Mouse (Mus musculus) intestine, embryonic 15.5 days (tissue): ENCODE data around the gene 1700025G04Rik. TPM values are rescaled to one million over a fixed set of nuclear protein-coding genes. Genes with fewer than 3 reads are reported as not detected.

Experiments
- ATAC-seq: fragments of 200-750 bp; cut with Nextera tagmentation; 2 replicates; pipeline ENCODE4 v1.8.0; 2017; ENCODE audit warnings: moderate TSS enrichment, moderate library complexity
- H3K27ac ChIP-seq: fragments of 300-500 bp; sonication (generic); 2 replicates; pipeline ENCODE4 v1.5.1; 2015; ENCODE audit warnings: mild to moderate bottlenecking, inconsistent platforms
- H3K27me3 ChIP-seq: fragments of 300-500 bp; sonication (generic); replicated peaks from 2 replicates; pipeline ENCODE4 v1.6.1; 2015; ENCODE audit warnings: inconsistent platforms
- H3K36me3 ChIP-seq: fragments of 300-500 bp; sonication (generic); 2 replicates; pipeline ENCODE4 v1.6.1; 2015; ENCODE audit warnings: inconsistent platforms
- H3K4me1 ChIP-seq: fragments of 300-500 bp; sonication (generic); replicated peaks from 2 replicates; pipeline ENCODE4 v1.6.1; 2015; ENCODE audit warnings: inconsistent platforms
- H3K4me2 ChIP-seq: fragments of 300-500 bp; sonication (generic); replicated peaks from 2 replicates; pipeline ENCODE4 v1.6.1; 2015; ENCODE audit warnings: mild to moderate bottlenecking, inconsistent platforms
- H3K4me3 ChIP-seq: fragments of 300-500 bp; sonication (generic); replicated peaks from 2 replicates; pipeline ENCODE4 v1.5.1; 2015; ENCODE audit warnings: inconsistent platforms
- H3K9ac ChIP-seq: fragments of 300-500 bp; sonication (generic); 2 replicates; pipeline ENCODE4 v1.6.1; 2015; ENCODE audit warnings: inconsistent platforms
- H3K9me3 ChIP-seq: fragments of 300-500 bp; sonication (generic); 2 replicates; pipeline ENCODE4 v1.6.1; 2016; ENCODE audit warnings: inconsistent platforms
- WGBS: fragments of 180-500 bp; shearing (Covaris S2); methylation state at CpG from one replicate; pipeline ENCODE4 v1.1.7; 2015; 5-methylcytosine and 5-hydroxymethylcytosine counted together
- polyA plus RNA-seq: library from polyadenylated mRNA; unstranded; fragments of >200 nt; fragmentation: Nextera tagmentation; extraction: Ambion mirVana; gene quantifications from 2 replicates; pipeline ENCODE4 v1.2.1, GENCODE M21; 2015

1700025G04Rik gene
- polyA plus RNA-seq, 1 experiment from 2014 or later: 31.1 TPM

DNA sequence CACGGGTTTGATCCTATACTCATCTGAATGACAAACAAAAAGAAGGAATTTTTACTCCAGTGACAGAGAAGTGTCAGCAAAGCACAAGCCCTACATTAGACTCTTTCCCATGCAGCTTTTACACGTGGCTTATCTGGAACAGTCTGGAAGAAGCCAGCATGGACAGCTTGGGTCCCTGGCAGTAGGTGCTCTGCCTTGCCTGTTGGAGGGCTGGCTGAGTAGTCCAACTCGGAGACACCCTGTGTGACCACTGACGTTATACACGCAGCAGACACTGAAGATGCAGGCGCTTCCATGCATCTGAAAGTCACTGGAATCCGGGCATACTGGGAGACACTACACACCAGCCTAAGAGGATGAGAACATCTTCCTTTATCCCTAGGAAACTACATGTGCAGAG, 109.4 kb downstream of the 1700025G04Rik start:
- Histone ChIP-seq H3K27me3 (no peaks in the 10 kb centered on the region), H3K9me3 (no peaks in the 10 kb centered on the region), H3K4me1 (0 out of 2 replicates have a peak, but pooled peaks cover 2% of the 10 kb centered on the region), H3K4me2 (no peak overlapping the region), H3K36me3 (no peaks in the 10 kb centered on the region), H3K27ac (no peak overlapping the region), H3K9ac (no peak overlapping the region), H3K4me3 (no peak overlapping the region)
- no peak for ATAC-seq
- WGBS: 70% methylated on average over 7 of the region's 7 CpGs

DNA sequence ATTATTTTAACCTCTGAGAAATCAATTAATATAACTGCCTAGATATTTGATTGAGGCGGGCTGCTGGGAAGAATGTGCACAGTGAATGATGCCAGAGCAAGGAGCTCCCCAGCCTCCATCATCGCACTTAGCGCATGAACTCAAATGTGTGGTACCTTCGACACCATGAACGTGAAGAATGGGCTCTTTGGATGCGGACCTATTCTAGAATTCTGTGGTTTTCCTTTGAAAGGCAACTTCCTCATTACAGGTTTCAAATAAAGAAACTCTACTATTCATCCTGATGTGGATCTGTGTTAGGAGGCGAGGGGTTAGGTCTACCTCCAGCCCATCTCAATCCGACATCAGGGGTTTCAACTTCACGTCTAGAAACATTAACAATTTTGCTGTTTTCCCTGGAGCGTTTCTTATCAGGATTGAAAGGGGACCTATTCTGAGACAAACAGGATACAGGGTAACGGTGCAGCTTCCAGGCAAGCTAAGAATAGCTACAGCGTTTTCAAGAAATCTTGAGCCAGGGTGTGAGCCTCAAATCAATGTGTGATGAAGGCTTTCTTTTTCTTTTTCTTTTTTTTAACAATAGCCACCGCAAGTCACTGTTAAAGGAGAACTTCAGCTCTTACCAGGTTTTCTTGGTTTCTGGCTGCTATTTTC, 110.0 kb downstream of the 1700025G04Rik start:
- WGBS: 83% methylated on average over 13 of the region's 13 CpGs

DNA sequence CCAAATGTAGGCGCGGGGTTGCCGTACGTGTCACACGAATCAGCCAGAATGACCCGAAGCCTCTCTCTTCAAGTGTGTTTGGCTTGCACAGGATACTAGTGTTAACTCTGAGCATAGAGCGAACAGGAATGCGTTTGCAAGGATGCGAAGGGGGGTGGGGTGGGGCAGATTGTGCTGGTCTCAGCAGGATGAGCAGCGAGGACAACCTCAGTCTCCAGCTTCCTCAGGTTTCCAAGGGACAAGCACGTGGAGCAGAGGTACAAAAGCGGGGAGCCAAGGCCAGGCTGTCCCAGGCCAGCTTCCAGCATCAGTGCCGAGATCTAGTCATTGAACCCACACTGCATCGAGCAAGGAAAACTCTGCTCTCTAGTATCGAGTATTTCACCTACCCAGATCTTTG, 111.2 kb downstream of the 1700025G04Rik start:
- ATAC-seq: no peak
- Histone ChIP-seq H3K4me3 (no peak overlapping the region), H3K9ac (no peak overlapping the region), H3K27ac (no peak overlapping the region), H3K4me1 (0 out of 2 replicates have a peak, but pooled peaks cover 2% of the 10 kb centered on the region), H3K27me3 (no peaks in the 10 kb centered on the region), H3K4me2 (no peak overlapping the region), H3K36me3 (no peaks in the 10 kb centered on the region), H3K9me3 (no peaks in the 10 kb centered on the region)
- WGBS: 87% methylated on average over 15 of the region's 15 CpGs

More for the DNA sequence above, 110.0 kb downstream of the 1700025G04Rik start:
- H3K27me3 ChIP-seq: no peaks in the 10 kb centered on the region
- H3K4me3 ChIP-seq: no peak overlapping the region
- ATAC-seq: no peak
- H3K4me1 ChIP-seq: 0 out of 2 replicates have a peak, but pooled peaks cover 2% of the 10 kb centered on the region
- no peak overlapping the region for H3K9ac ChIP-seq
- H3K27ac ChIP-seq: no peak overlapping the region
- no peaks in the 10 kb centered on the region for H3K9me3 ChIP-seq
- H3K4me2 ChIP-seq: no peak overlapping the region
- H3K36me3 ChIP-seq: no peaks in the 10 kb centered on the region

DNA sequence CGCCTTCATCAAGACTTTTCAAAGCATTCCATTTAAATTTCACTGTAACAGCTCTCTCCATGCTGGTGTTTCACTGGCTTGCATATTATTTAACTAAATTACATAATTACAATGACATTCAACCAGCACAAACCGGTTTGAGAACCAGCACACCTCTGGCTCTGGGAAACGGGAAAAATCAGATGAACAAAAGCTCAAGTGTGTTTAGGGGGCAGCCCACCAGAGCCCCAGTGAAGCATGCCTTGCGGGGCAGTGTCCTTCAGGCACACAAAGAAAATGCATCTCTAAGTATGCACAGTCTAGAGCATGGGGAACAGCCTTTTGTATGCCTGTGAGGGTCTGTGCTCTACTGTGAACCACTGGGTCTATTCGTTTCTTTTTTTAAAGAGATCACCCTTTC, 112.3 kb downstream of the 1700025G04Rik start:
- H3K9me3 ChIP-seq: no peaks in the 10 kb centered on the region
- H3K4me3 ChIP-seq: no peak overlapping the region
- no peak for ATAC-seq
- 74% methylated on average over 5 of the region's 5 CpGs for WGBS
- no peak overlapping the region for H3K27ac ChIP-seq
- 0 out of 2 replicates have a peak, but pooled peaks cover 2% of the 10 kb centered on the region for H3K4me1 ChIP-seq
- no peaks in the 10 kb centered on the region for H3K36me3 ChIP-seq
- H3K4me2 ChIP-seq: no peak overlapping the region
- no peak overlapping the region for H3K9ac ChIP-seq
- no peaks in the 10 kb centered on the region for H3K27me3 ChIP-seq

DNA sequence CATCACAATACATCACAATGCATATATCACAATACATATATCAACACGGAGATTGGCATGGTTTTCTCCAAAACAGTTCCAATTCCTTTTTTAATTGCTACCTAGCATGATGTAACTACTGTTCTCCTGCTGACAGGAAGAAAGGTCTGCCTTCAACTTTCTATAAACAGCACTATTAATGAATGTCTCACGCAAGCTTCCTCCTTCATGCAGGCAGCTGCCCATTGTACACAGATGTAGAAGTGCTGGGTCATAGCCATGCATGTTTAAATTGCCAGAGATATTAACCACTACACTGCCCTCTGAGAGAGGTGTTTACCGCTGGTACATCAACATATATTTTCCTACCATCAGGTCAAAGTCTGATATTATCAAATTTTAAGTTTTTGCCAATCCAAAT, 113.1 kb downstream of the 1700025G04Rik start:
- ATAC-seq: no peak
- H3K4me3 ChIP-seq: no peak overlapping the region
- H3K27ac ChIP-seq: no peak overlapping the region
- H3K9me3 ChIP-seq: no peaks in the 10 kb centered on the region
- H3K9ac ChIP-seq: no peak overlapping the region
- H3K4me1 ChIP-seq: 0 out of 2 replicates have a peak, but pooled peaks cover 2% of the 10 kb centered on the region
- no peaks in the 10 kb centered on the region for H3K27me3 ChIP-seq
- no peak overlapping the region for H3K4me2 ChIP-seq
- no peaks in the 10 kb centered on the region for H3K36me3 ChIP-seq
- 54% methylated on average over 3 of the region's 3 CpGs for WGBS

DNA sequence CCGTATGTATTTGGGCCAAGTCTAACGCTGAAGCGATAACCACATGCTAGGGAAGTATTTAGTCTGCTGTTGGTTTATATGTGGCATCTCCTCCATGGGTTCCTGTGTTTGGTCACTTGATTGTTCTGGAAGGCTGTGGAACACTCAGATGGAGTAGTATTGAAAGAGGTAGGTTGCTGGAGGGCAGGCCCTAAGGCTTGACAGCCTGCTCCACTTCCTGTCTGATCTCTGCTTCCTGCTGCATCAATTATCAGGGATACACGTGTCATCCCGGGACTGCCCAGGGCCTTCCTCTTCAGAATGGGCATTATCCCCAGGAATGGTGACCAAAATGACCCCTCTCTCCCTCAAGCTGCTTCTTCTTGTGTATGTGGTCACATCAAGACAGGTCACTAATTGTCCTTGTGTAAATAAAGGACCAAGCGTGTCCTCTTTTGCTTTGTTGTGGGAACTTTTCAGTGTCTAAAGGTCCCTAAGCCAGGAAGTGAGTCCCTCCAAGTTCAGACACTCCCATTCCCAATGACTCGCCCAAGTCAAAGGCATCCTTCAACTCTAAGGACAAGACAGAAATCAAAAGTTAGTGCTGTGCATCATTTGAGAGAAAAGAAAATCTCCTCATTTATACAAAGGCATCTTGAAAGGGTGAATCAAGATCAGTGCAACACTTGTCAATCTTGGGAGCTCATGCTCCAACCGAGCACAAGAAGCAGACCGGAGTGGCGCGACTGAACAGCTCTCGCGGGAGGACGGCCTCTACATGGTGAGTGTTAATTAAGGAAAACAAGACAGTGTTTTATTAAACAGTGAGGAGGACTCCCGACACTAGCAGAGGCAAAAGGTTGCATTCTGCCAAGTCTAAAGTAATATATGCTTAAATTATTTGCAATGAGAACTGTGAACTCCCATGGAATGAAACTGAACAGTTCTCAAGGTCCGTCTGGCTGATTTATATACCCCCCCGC, 114.2 kb downstream of the 1700025G04Rik start:
- Histone ChIP-seq H3K27ac (no peak overlapping the region), H3K4me2 (no peak overlapping the region), H3K36me3 (no peaks in the 10 kb centered on the region), H3K27me3 (no peaks in the 10 kb centered on the region), H3K4me1 (0 out of 2 replicates have a peak, but pooled peaks cover 2% of the 10 kb centered on the region), H3K9me3 (no peaks in the 10 kb centered on the region), H3K4me3 (no peak overlapping the region), H3K9ac (no peak overlapping the region)
- 74% methylated on average over 17 of the region's 17 CpGs for WGBS
- ATAC-seq: no peak

DNA sequence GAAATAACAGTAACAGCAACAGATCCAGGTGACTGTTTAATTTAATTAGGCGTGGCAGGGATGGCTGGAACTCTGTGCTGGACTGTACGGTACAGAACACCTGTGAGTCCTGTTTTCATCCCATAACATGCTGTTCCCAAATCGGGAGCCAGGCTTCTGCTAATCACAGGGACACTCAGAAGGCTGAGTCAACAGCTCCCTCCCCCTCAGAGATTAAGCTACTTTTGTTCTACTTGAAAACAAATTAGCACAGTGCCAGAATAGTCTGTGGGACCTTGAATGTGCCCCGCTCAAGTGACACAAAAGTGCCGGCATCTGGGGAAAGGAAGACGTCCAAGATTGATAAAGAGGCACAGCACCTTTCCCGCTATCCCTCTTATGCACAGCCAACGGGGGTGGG, 115.0 kb downstream of the 1700025G04Rik start:
- 67% methylated on average over 8 of the region's 8 CpGs for WGBS
- no peak overlapping the region for H3K9ac ChIP-seq
- no peaks in the 10 kb centered on the region for H3K27me3 ChIP-seq
- no peak overlapping the region for H3K4me3 ChIP-seq
- no peak overlapping the region for H3K27ac ChIP-seq
- H3K9me3 ChIP-seq: no peaks in the 10 kb centered on the region
- H3K4me1 ChIP-seq: 0 out of 2 replicates have a peak, but pooled peaks cover 2% of the 10 kb centered on the region
- ATAC-seq: no peak
- no peak overlapping the region for H3K4me2 ChIP-seq
- H3K36me3 ChIP-seq: no peaks in the 10 kb centered on the region

DNA sequence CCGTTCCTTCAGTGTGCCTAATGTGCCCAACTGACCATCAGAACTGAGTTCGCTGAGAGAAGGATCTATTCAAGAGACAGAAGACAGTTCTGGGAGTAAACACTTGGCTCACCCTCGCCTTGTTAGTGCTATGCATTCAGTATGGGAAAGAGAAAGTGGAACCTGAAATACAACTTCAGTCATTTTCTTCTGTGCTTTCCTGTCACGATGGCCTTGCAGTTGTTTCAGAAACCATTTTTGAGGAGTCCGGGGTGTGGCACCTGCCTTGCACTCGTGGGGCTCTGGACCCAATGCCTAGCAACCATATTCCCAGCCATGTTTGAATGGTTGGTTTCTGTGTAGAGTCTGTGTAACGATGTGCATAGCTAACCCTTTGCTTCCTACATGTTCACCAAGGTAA, 115.5 kb downstream of the 1700025G04Rik start:
- 92% methylated on average over 7 of the region's 7 CpGs for WGBS
- 0 out of 2 replicates have a peak, but pooled peaks cover 2% of the 10 kb centered on the region for H3K4me1 ChIP-seq
- H3K9me3 ChIP-seq: no peaks in the 10 kb centered on the region
- H3K36me3 ChIP-seq: no peaks in the 10 kb centered on the region
- H3K4me2 ChIP-seq: no peak overlapping the region
- H3K27me3 ChIP-seq: no peaks in the 10 kb centered on the region
- H3K27ac ChIP-seq: no peak overlapping the region
- H3K9ac ChIP-seq: no peak overlapping the region
- no peak for ATAC-seq
- no peak overlapping the region for H3K4me3 ChIP-seq

DNA sequence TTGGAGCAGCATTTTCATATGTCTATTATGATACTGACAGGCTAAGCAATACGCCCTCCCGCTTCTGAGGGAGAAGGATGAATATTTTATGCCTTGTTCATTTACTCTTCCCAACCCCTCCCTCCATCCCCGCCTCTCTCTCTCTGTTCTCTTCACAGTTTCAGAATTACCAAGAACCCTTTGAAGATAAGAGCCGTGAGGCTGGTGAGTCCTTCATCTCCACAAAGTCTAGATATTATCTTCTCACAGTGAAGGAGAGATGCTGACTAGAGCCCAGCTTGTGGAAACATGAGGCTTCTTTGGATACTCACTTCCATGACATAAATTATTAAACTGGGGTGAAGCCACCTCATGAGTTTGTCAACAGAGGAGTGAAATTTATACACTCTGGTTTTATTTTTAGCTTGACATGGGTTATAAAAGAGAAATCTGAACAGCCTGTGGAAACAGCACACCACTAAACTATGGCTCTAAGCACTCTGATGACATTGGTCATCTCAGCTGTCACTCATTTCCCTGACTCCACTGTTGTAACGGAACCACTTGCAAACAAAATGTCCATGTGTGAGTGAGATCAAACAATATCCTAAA, 116.7 kb downstream of the 1700025G04Rik start:
- no peak for ATAC-seq
- no peak overlapping the region for H3K4me2 ChIP-seq
- no peaks in the 10 kb centered on the region for H3K9me3 ChIP-seq
- 0 out of 2 replicates have a peak, but pooled peaks cover 2% of the 10 kb centered on the region for H3K4me1 ChIP-seq
- no peaks in the 10 kb centered on the region for H3K27me3 ChIP-seq
- no peak overlapping the region for H3K4me3 ChIP-seq
- no peak overlapping the region for H3K27ac ChIP-seq
- no peak overlapping the region for H3K9ac ChIP-seq
- 83% methylated on average over 5 of the region's 5 CpGs for WGBS
- H3K36me3 ChIP-seq: no peaks in the 10 kb centered on the region

DNA sequence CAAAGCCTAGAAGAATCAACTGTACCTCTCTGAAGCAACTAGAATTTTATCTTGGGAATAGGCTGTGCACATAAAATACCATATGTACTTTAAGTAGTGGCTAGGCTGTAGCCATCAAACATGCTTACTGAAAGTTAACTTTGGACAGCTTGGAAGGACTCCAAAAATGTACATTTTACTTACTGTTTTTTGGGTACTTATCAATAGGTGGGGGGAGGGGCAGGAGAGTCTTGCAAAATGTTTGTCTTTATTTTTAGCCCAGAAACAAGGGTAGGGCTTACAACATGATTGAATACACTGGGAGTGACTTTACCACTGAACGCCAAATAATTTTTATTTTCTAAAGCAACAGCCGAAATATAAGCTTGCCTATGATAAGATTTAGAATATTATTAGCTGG, 118.3 kb downstream of the 1700025G04Rik start:
- H3K36me3 ChIP-seq: no peaks in the 10 kb centered on the region; the same call in 1 of the 2 replicates
- no peak overlapping the region for H3K4me2 ChIP-seq
- H3K9me3 ChIP-seq: no peaks in the 10 kb centered on the region
- no peak overlapping the region for H3K4me3 ChIP-seq
- H3K9ac ChIP-seq: no peak overlapping the region
- H3K4me1 ChIP-seq: 0 out of 2 replicates have a peak, but pooled peaks cover 2% of the 10 kb centered on the region
- no peak for ATAC-seq
- no peaks in the 10 kb centered on the region for H3K27me3 ChIP-seq
- no peak overlapping the region for H3K27ac ChIP-seq
- WGBS: 86% methylated on average over 2 of the region's 2 CpGs

DNA sequence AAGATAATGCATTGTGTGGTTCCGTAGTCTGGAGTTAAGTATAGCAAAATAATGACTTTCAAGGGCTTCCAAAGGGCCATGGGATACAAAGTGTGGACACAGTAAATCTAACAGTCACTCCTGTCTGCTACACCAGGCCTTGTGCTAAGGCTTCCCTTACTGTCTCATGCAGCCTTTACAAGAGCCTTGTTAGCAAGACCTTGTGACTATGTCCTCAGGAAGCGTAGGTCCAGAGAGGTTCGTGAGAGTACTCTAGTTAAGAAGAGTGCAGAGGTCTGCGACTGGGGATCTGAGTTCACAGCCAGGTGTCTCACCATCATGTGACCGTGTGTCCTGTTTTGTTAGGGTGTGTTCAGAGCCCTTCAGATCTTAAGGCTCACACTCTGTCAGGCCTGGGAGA, 121.8 kb downstream of the 1700025G04Rik start:
- H3K4me2 ChIP-seq: no peak overlapping the region
- no peaks in the 10 kb centered on the region for H3K9me3 ChIP-seq
- no peaks in the 10 kb centered on the region; the same call in 1 of the 2 replicates for H3K36me3 ChIP-seq
- H3K9ac ChIP-seq: no peak overlapping the region
- no peaks in the 10 kb centered on the region for H3K27me3 ChIP-seq
- WGBS: 86% methylated on average over 5 of the region's 5 CpGs
- H3K4me3 ChIP-seq: no peak overlapping the region
- no peak overlapping the region for H3K27ac ChIP-seq
- ATAC-seq: no peak
- 0 out of 2 replicates have a peak, but pooled peaks cover 2% of the 10 kb centered on the region for H3K4me1 ChIP-seq

DNA sequence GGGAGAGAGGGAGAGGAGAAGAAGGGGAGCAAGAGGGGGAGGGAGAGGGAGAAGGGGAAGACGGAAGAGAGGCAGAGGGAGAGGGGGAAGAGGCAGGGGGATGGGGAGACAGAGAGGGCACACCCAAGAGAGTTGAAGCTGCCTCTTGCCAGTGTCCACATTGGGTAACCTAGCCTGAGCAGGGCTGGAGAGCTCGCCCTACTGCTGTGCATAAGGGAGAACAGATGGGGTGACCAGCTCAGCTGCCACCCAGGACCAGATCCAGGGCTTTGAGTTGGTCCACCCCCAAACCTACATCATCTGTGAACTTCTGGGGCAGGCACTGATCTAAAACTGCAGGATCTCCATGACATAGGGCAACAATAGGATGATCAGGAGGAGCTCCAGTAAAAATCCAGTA, 125.1 kb downstream of the 1700025G04Rik start:
- H3K4me2 ChIP-seq: no peak overlapping the region
- H3K27me3 ChIP-seq: no peaks in the 10 kb centered on the region
- no peak overlapping the region for H3K27ac ChIP-seq
- H3K9me3 ChIP-seq: no peaks in the 10 kb centered on the region
- H3K4me1 ChIP-seq: 0 out of 2 replicates have a peak, but pooled peaks cover 2% of the 10 kb centered on the region
- H3K36me3 ChIP-seq: no peaks in the 10 kb centered on the region; the same call in 1 of the 2 replicates
- H3K9ac ChIP-seq: no peak overlapping the region
- 92% methylated on average over 2 of the region's 2 CpGs for WGBS
- ATAC-seq: no peak
- no peak overlapping the region for H3K4me3 ChIP-seq
